Mouse (Mus musculus): ENCODE data around the gene Klhdc2. TPM values are rescaled to one million over a fixed set of nuclear protein-coding genes. Genes with fewer than 3 reads are reported as not detected.

Klhdc2 gene
- polyA plus RNA-seq, 1 experiment from 2014 or later = 294 TPM

DNA sequence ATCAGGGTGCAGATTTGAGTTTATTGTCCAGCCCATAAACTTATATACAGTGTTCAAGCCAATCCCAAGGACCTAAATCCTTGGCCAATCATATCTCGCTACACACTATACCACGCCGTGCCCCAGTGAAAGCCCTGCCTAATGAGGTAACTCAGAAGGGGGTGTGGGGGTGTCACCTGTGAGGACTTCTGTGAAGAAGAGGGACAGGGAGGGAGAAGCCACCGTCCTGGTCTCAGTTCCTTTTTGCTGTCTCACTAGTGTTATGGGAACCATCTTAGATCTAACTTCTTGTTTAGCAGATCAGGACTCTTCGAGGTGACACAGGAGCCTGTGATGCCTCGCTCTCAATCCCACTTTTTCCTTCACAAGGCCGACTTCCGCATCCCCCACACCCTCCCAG is 8.9 kb upstream of the Klhdc2 start:
- no peaks in the 10 kb centered on the region for H3K27me3 ChIP-seq
- H3K9me3 ChIP-seq = no peaks in the 10 kb centered on the region
- H3K36me3 ChIP-seq = no peaks in the 10 kb centered on the region
- no peak overlapping the region for H3K4me3 ChIP-seq
- no peaks in the 10 kb centered on the region for H3K4me1 ChIP-seq (replicated peaks)
- H3K4me2 ChIP-seq = no peak overlapping the region
- 91% methylated on average over 8 of the region's 8 CpGs for WGBS
- ATAC-seq (ENCODE audit: low FRiP score) = no peak
- no peak overlapping the region for H3K9ac ChIP-seq
- H3K27ac ChIP-seq = no peak overlapping the region

DNA sequence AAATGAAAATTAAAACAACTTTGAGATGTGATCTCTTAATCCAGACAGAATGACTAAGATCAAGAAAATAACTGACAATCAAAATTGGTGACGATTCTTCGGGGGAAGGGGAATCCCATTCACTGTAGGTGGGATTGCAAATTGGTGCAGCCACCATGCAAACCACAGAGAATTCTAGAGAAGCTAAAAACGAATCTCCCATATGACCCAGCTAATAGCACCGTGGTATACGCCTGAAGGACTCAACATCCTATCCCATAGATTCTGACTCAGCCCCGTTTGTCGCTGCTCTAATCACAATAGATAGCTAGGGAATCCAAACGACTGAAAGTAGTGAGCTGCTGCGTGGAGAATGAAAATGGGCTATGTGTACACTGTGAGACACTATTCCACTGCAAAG is 7.8 kb upstream of the Klhdc2 start:
- no peaks in the 10 kb centered on the region for H3K27me3 ChIP-seq
- no peak overlapping the region for H3K9ac ChIP-seq
- no peaks in the 10 kb centered on the region for H3K4me1 ChIP-seq (replicated peaks)
- no peaks in the 10 kb centered on the region for H3K36me3 ChIP-seq
- H3K9me3 ChIP-seq = no peaks in the 10 kb centered on the region
- no peak for ATAC-seq (ENCODE audit: low FRiP score)
- 78% methylated on average over 9 of the region's 9 CpGs for WGBS
- no peak overlapping the region for H3K4me3 ChIP-seq
- no peak overlapping the region for H3K4me2 ChIP-seq
- H3K27ac ChIP-seq = no peak overlapping the region

DNA sequence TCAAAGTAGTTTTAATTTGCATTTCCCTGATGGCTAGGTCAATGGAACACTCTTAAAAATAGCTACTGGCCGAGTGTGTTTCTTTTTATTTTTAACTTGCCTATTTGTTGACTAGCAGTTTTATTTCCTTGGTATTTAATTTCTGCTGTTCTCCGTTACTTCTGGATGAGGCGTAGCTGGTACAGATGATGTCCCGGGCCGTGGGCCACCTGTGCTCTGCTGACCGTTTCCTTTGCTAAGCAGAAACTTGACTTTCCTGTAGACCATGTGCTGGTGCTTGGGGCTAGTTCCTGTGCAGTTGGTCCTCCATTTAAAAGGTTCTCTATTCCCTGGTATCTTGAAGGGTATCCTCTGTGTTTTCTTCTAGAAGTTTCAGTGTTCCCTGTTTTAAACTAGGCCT is 4.1 kb upstream of the Klhdc2 start:
- ATAC-seq (ENCODE audit: low FRiP score) = no peak
- Histone ChIP-seq H3K27ac (no peak overlapping the region), H3K4me3 (no peak overlapping the region), H3K4me1 (replicated peaks) (peaks cover 8% of the 10 kb centered on the region), H3K4me2 (no peak overlapping the region), H3K36me3 (no peaks in the 10 kb centered on the region), H3K9ac (no peak overlapping the region), H3K9me3 (no peaks in the 10 kb centered on the region), H3K27me3 (no peaks in the 10 kb centered on the region)
- 90% methylated on average over 6 of the region's 6 CpGs for WGBS

DNA sequence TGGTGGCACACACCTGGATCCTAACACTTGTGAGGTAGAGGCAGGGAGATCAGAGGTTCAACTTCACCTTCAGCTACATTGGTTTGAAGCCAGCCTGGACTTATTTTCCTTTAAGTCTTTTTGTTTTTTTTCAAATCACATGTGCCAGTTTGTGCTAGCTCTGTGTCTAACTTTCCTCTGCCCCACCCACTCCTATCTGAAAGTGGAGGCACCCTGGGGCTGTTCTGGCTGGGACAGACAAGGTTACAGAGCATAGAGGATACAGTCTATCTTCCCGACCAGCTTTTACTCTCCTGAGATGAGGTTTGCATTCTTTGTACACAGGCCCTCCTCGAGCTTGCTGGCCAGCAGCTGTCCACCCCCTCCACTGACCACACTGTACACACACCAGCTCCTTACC is 2.7 kb upstream of the Klhdc2 start:
- H3K36me3 ChIP-seq = no peaks in the 10 kb centered on the region; the same call in 1 of the 2 replicates
- H3K4me2 ChIP-seq = no peak overlapping the region
- H3K27me3 ChIP-seq = no peaks in the 10 kb centered on the region
- WGBS = 57% methylated on average over 2 of the region's 2 CpGs
- no peak overlapping the region for H3K4me3 ChIP-seq
- no peak overlapping the region for H3K9ac ChIP-seq
- no peak overlapping the region for H3K27ac ChIP-seq
- H3K9me3 ChIP-seq = no peaks in the 10 kb centered on the region
- ATAC-seq (ENCODE audit: low FRiP score) = no peak
- H3K4me1 ChIP-seq (replicated peaks) = peaks cover 20% of the 10 kb centered on the region

DNA sequence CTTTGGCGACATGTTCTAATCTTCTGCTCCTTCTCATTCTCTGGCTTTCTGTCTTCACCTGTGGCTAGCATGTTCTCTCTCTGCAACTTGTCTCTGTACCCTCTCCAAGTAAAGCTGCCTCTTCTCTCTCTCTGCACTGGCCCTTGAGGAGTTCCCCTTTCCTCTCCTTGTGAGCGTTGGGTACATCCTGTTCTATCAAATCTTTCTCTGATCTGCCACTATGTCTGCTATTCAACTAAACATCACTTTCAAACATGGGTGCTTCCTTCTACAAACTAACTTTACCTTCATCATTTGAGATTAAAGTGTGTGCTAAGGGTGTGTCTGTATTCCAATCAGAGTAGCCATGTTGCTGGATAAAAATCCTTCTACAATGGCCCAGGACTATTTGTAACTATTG is 1.5 kb upstream of the Klhdc2 start:
- H3K4me1 ChIP-seq (replicated peaks) = peaks cover 31% of the 10 kb centered on the region
- no peaks in the 10 kb centered on the region for H3K27me3 ChIP-seq
- no peak overlapping the region for H3K27ac ChIP-seq
- no peak overlapping the region for H3K4me2 ChIP-seq
- peaks cover 5% of the 10 kb centered on the region; the same call in 1 of the 2 replicates for H3K36me3 ChIP-seq
- 87% methylated on average over 2 of the region's 2 CpGs for WGBS
- H3K4me3 ChIP-seq = no peak overlapping the region
- H3K9me3 ChIP-seq = no peaks in the 10 kb centered on the region
- ATAC-seq (ENCODE audit: low FRiP score) = no peak
- no peak overlapping the region for H3K9ac ChIP-seq

DNA sequence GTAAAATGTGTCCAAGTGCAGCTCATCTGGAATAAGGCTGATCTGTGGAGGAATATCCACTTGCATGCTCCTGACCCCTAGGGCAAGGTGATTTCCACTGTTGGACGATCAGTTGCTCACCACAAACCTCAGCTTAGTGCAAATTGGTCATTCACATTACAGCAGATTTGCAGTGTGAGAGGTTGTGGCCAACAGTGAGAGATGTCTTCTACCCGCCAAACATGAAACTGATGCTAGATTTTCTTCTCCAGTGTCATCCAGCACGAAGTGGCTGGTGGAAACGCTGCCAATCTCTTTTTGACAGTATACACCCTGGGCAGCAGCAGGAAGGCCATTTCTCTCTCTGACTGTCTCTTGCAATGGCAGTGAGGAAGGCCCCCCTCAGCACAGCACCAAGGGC is 830 bp upstream of the Klhdc2 start:
- peak overlapping the region; percentile 98 for H3K4me3 ChIP-seq
- H3K36me3 ChIP-seq = peaks cover 11% of the 10 kb centered on the region
- no peak for ATAC-seq (ENCODE audit: low FRiP score)
- H3K4me1 ChIP-seq (replicated peaks) = peaks cover 35% of the 10 kb centered on the region
- H3K27ac ChIP-seq = peak overlapping the region; percentile 97
- 75% methylated on average over 4 of the region's 4 CpGs for WGBS
- peak overlapping the region; percentile 68 for H3K4me2 ChIP-seq
- H3K9me3 ChIP-seq = no peaks in the 10 kb centered on the region
- H3K27me3 ChIP-seq = no peaks in the 10 kb centered on the region
- H3K9ac ChIP-seq = peak overlapping the region; percentile 99

DNA sequence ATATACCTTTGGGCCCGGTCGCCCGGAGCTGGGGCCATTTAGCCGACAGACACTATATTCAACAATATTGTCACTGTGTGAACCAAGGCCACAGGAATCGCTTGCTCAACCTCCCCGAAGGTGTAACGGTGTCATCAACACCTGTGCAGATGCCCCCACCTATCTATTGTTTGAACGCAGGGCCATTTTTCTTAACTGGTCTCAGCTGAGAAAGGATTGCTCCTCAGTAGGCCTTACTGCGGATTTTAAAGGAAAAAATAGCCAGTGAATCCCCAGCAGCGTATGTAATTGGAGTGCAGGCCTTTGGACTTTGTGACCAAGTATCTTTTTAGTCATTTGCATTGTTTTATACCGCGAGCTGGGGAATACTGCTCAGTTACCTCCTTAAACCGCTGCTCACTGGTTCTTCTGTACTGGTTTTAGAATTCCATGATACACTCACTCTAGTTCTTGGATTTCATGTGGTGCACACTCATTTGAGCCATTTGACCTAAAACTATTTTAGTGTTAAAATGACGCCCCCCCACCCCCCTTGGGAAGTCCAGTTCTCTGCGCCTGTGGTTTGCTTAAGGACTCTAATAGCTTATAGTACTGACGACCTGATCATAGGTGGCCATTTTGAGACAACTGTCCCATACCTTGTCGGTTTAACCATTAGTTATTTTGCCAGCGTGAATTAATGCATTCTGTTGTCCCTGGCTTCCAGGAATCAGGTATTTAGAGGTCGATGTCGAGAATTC is 1.1 kb downstream of the Klhdc2 start:
- peaks cover 35% of the 10 kb centered on the region for H3K4me1 ChIP-seq (replicated peaks)
- H3K9ac ChIP-seq = peak overlapping the region; percentile 99
- H3K27ac ChIP-seq = peak overlapping the region; percentile 97
- 0 out of 2 replicates have a peak, but pooled peaks have one; percentile 1 for ATAC-seq (ENCODE audit: low FRiP score)
- WGBS = 17% methylated on average over 20 of the region's 20 CpGs
- H3K4me3 ChIP-seq = peak overlapping the region; percentile 98
- H3K4me2 ChIP-seq = peak overlapping the region; percentile 68
- H3K27me3 ChIP-seq = no peaks in the 10 kb centered on the region
- peaks cover 28% of the 10 kb centered on the region for H3K36me3 ChIP-seq
- no peaks in the 10 kb centered on the region for H3K9me3 ChIP-seq

DNA sequence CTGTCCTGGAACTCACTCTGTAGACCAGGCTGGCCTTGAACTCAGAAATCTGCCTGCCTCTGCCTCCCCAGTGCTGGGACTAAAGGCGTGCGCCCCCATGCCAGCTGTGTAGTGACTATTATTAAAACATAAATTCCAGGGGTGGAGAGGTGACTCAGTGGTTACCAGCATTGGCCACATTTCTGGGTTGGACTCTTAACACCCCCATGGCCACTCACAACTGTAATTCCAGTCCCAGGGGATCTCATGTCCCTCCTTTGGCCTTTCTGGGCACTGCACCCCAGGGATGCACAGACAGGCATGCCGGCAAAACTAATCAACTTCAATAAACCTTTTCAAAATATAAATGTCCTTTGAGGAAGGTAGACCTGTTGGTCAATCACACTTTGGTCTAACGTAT is 1.8 kb downstream of the Klhdc2 start:
- WGBS = 88% methylated on average over 4 of the region's 4 CpGs
- H3K9me3 ChIP-seq = no peaks in the 10 kb centered on the region
- H3K27me3 ChIP-seq = no peaks in the 10 kb centered on the region
- H3K4me1 ChIP-seq (replicated peaks) = peaks cover 35% of the 10 kb centered on the region
- H3K36me3 ChIP-seq = peaks cover 34% of the 10 kb centered on the region
- H3K4me3 ChIP-seq = peak overlapping the region; percentile 98
- no peak overlapping the region for H3K27ac ChIP-seq
- no peak for ATAC-seq (ENCODE audit: low FRiP score)
- peak overlapping the region; percentile 68 for H3K4me2 ChIP-seq
- peak overlapping the region; percentile 99; the same call in 1 of the 2 replicates for H3K9ac ChIP-seq

DNA sequence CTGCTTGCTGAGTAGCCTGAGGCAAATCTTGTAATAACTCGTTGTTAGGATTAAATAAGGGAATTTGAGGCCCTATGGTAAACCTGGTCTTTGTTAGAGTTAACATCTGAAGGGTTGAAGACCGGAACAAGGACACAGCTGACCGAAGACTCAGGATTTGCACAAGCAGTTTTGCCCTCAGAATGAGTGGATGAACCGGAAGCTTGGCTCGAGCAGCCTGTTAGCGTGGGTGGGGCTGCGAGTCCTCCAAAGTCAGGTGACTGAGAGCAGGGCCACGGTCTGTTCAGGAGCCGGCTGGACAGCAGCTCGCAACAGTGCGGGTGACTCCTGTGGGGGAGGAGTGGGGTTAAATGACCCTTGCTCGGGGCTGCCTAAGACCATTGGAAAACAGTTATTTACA is 2.8 kb downstream of the Klhdc2 start:
- 64% methylated on average over 12 of the region's 12 CpGs for WGBS
- H3K4me3 ChIP-seq = 0 out of 2 replicates have a peak overlapping the region, but pooled peaks have one; percentile 98
- H3K4me2 ChIP-seq = peak overlapping the region; percentile 68
- H3K27me3 ChIP-seq = no peaks in the 10 kb centered on the region
- peak overlapping the region; percentile 49 for H3K9ac ChIP-seq
- 0 out of 2 replicates have a peak overlapping the region, but pooled peaks have one; percentile 10 for H3K27ac ChIP-seq
- peaks cover 35% of the 10 kb centered on the region for H3K4me1 ChIP-seq (replicated peaks)
- H3K9me3 ChIP-seq = no peaks in the 10 kb centered on the region
- ATAC-seq (ENCODE audit: low FRiP score) = no peak
- peaks cover 42% of the 10 kb centered on the region for H3K36me3 ChIP-seq

DNA sequence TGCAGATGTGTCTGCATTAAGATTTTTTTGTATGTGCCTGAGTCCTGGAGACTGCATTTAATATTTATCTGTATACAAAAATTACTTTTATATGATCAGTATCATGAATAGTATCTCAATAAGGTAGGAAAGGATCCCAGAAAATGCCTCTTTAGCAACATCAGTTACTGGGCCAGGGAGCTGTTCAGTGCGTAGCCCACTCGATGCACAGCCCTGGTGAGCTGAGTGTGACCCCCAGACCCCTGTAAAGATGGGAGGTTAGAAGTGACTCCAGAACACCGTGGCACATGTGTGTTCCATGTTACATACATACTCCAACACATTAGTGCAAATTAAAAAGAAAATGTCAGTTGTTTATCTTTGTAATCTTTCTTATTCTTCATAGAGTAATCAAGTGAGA is 3.4 kb downstream of the Klhdc2 start:
- no peak overlapping the region for H3K4me3 ChIP-seq
- H3K4me1 ChIP-seq (replicated peaks) = peaks cover 35% of the 10 kb centered on the region
- peaks cover 46% of the 10 kb centered on the region for H3K36me3 ChIP-seq
- no peak overlapping the region for H3K4me2 ChIP-seq
- no peaks in the 10 kb centered on the region for H3K9me3 ChIP-seq
- WGBS = 93% methylated on average over 3 of the region's 3 CpGs
- H3K27me3 ChIP-seq = no peaks in the 10 kb centered on the region
- no peak overlapping the region for H3K27ac ChIP-seq
- no peak for ATAC-seq (ENCODE audit: low FRiP score)
- H3K9ac ChIP-seq = no peak overlapping the region

DNA sequence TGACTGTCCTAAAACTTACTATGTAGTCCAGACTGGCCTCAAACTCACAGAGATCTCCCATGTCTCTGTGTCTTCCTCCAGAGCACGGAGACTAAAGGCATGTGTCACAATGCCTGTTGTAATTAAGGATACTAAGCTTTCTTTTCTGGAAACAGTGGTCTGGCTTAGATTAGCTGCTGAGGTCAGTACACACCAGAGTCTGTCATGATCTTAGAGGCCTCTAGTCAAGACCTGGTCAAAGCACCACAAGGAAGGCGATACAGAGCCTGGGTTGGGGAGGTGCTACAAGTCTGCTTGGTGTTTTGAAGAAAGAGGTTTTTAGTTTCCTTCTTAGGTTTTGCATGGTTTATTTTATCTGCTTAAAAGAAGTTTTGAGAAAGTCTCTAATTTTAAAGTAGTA is 3.9 kb downstream of the Klhdc2 start:
- Histone ChIP-seq H3K4me3 (no peak overlapping the region), H3K9me3 (no peaks in the 10 kb centered on the region), H3K36me3 (peaks cover 51% of the 10 kb centered on the region), H3K4me2 (no peak overlapping the region), H3K4me1 (replicated peaks) (peaks cover 35% of the 10 kb centered on the region), H3K9ac (no peak overlapping the region), H3K27ac (no peak overlapping the region), H3K27me3 (no peaks in the 10 kb centered on the region)
- WGBS = 94% methylated on average over 2 of the region's 2 CpGs
- no peak for ATAC-seq (ENCODE audit: low FRiP score)

DNA sequence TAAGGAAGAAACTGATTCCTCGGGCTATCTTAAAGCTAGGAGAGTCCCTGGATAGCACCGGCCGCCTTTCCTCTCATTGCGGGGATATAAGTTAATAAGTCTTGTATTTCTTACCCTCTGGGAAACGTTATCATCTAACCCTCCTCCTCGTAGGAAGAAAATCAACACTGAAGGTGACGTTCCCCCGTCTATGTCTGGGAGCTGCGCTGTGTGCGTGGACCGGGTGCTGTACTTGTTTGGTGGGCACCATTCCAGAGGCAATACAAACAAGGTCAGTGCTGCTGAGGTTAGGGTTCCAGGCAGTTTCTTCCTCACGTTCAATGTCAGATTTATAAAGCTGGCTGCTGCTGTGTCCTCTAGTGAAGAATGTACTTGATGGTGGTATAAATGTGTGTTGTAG is 5.7 kb downstream of the Klhdc2 start:
- no peaks in the 10 kb centered on the region for H3K9me3 ChIP-seq
- H3K4me3 ChIP-seq = no peak overlapping the region
- no peak overlapping the region for H3K27ac ChIP-seq
- WGBS = 97% methylated on average over 12 of the region's 12 CpGs
- no peak overlapping the region for H3K4me2 ChIP-seq
- peaks cover 69% of the 10 kb centered on the region for H3K36me3 ChIP-seq
- peaks cover 28% of the 10 kb centered on the region for H3K4me1 ChIP-seq (replicated peaks)
- no peak overlapping the region for H3K9ac ChIP-seq
- no peak for ATAC-seq (ENCODE audit: low FRiP score)
- no peaks in the 10 kb centered on the region for H3K27me3 ChIP-seq

DNA sequence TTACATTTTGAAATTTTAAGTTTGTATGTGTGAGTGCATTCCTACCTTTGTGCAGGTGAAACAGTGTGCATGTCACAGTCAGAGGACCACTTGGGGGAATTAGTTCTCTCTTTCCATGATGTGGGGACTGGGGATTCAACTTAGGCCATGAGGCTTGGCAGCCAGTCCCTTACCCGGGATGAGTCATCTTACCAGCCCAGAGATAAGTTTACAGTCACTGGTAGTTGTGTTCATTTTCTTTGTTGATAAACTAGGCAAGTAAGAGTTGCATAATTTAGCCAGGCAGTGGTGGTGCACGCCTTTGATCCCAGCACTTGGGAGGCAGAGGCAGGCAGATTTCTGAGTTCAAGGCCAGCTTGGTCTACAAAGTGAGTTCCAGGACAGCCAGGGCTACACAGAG is 7.6 kb downstream of the Klhdc2 start:
- Histone ChIP-seq H3K4me1 (replicated peaks) (peaks cover 13% of the 10 kb centered on the region), H3K9ac (no peak overlapping the region), H3K4me3 (no peak overlapping the region), H3K27ac (no peak overlapping the region), H3K36me3 (peaks cover 87% of the 10 kb centered on the region), H3K9me3 (no peaks in the 10 kb centered on the region), H3K27me3 (no peaks in the 10 kb centered on the region), H3K4me2 (no peak overlapping the region)
- no peak for ATAC-seq (ENCODE audit: low FRiP score)
- WGBS = 96% methylated on average over 2 of the region's 2 CpGs
